Mouse (Mus musculus): Measurements from ENCODE around the gene Krtap19-3. TPM values are rescaled to one million over a fixed set of nuclear protein-coding genes. Genes with fewer than 3 reads are reported as not detected.

Gene Krtap19-3
- polyA plus RNA-seq, 1 experiment from 2014 or later = not detected

Other genes starting within 250 kb of the Krtap19-3 start
- gene Krtap26-1, start 230.2 kb downstream of the Krtap19-3 start, polyA plus RNA-seq (2015; fragmentation: Nextera tagmentation; extraction: Ambion mirVana) = 0.15 TPM in 1 of 2 replicates, not detected in the other
- gene Krtap27-1, start 206.4 kb downstream of the Krtap19-3 start, polyA plus RNA-seq (2015; fragmentation: Nextera tagmentation; extraction: Ambion mirVana) = not detected in 2 replicates
- gene 2310061N02Rik, start 170.1 kb downstream of the Krtap19-3 start, polyA plus RNA-seq (2015; fragmentation: Nextera tagmentation; extraction: Ambion mirVana) = not detected in 2 replicates
- not detected in 2 replicates for gene Krtap13-1, start 149.2 kb downstream of the Krtap19-3 start, polyA plus RNA-seq (2015; fragmentation: Nextera tagmentation; extraction: Ambion mirVana)
- gene Krtap13, start 126.4 kb downstream of the Krtap19-3 start, polyA plus RNA-seq (2015; fragmentation: Nextera tagmentation; extraction: Ambion mirVana) = not detected in 2 replicates
- not detected in 2 replicates for gene 2310034C09Rik, start 119.2 kb downstream of the Krtap19-3 start, polyA plus RNA-seq (2015; fragmentation: Nextera tagmentation; extraction: Ambion mirVana)
- gene 2310057N15Rik, start 103.8 kb downstream of the Krtap19-3 start, polyA plus RNA-seq (2015; fragmentation: Nextera tagmentation; extraction: Ambion mirVana) = not detected in 2 replicates
- gene Gm5965, start 100.1 kb downstream of the Krtap19-3 start, polyA plus RNA-seq (2015; fragmentation: Nextera tagmentation; extraction: Ambion mirVana) = not detected in 2 replicates
- not detected in 2 replicates for gene Gm20741, start 65.8 kb downstream of the Krtap19-3 start, polyA plus RNA-seq (2015; fragmentation: Nextera tagmentation; extraction: Ambion mirVana)
- not detected in 2 replicates for gene Krtap15, start 57.8 kb downstream of the Krtap19-3 start, polyA plus RNA-seq (2015; fragmentation: Nextera tagmentation; extraction: Ambion mirVana)
- gene Krtap14, start 51.9 kb downstream of the Krtap19-3 start, polyA plus RNA-seq (2015; fragmentation: Nextera tagmentation; extraction: Ambion mirVana) = not detected in 2 replicates
- gene Krtap19-1, start 8.6 kb downstream of the Krtap19-3 start, polyA plus RNA-seq (2015; fragmentation: Nextera tagmentation; extraction: Ambion mirVana) = not detected in 2 replicates
- gene Krtap19-2, start 3.8 kb downstream of the Krtap19-3 start, polyA plus RNA-seq (2015; fragmentation: Nextera tagmentation; extraction: Ambion mirVana) = not detected in 2 replicates
- gene Krtap19-4, start 7.1 kb upstream of the Krtap19-3 start, polyA plus RNA-seq (2015; fragmentation: Nextera tagmentation; extraction: Ambion mirVana) = not detected in 2 replicates
- gene Krtap19-5, start 18.4 kb upstream of the Krtap19-3 start, polyA plus RNA-seq (2015; fragmentation: Nextera tagmentation; extraction: Ambion mirVana) = not detected in 2 replicates
- gene Krtap19-9b, start 54.2 kb upstream of the Krtap19-3 start, polyA plus RNA-seq (2015; fragmentation: Nextera tagmentation; extraction: Ambion mirVana) = not detected in 2 replicates
- not detected in 2 replicates for gene Krtap16-3, start 84.8 kb upstream of the Krtap19-3 start, polyA plus RNA-seq (2015; fragmentation: Nextera tagmentation; extraction: Ambion mirVana)
- gene Krtap22-2, start 132.7 kb upstream of the Krtap19-3 start, polyA plus RNA-seq (2015; fragmentation: Nextera tagmentation; extraction: Ambion mirVana) = not detected in 2 replicates
- not detected in 2 replicates for gene Gm10229, start 137.2 kb upstream of the Krtap19-3 start, polyA plus RNA-seq (2015; fragmentation: Nextera tagmentation; extraction: Ambion mirVana)
- not detected in 2 replicates for gene Krtap6-1, start 153.7 kb upstream of the Krtap19-3 start, polyA plus RNA-seq (2015; fragmentation: Nextera tagmentation; extraction: Ambion mirVana)
- gene Gm10228, start 163.4 kb upstream of the Krtap19-3 start, polyA plus RNA-seq (2015; fragmentation: Nextera tagmentation; extraction: Ambion mirVana) = not detected in 2 replicates
- gene Krtap6-5, start 169.8 kb upstream of the Krtap19-3 start, polyA plus RNA-seq (2015; fragmentation: Nextera tagmentation; extraction: Ambion mirVana) = not detected in 2 replicates
- not detected in 2 replicates for gene 1110025L11Rik, start 186.0 kb upstream of the Krtap19-3 start, polyA plus RNA-seq (2015; fragmentation: Nextera tagmentation; extraction: Ambion mirVana)
- not detected in 2 replicates for gene Krtap6-3, start 206.0 kb upstream of the Krtap19-3 start, polyA plus RNA-seq (2015; fragmentation: Nextera tagmentation; extraction: Ambion mirVana)

Data from neural tube, embryonic 15.5 days (tissue).